Comparison of ENCODE assay signal across 16 mouse cellular contexts in the genomic region with DNA sequence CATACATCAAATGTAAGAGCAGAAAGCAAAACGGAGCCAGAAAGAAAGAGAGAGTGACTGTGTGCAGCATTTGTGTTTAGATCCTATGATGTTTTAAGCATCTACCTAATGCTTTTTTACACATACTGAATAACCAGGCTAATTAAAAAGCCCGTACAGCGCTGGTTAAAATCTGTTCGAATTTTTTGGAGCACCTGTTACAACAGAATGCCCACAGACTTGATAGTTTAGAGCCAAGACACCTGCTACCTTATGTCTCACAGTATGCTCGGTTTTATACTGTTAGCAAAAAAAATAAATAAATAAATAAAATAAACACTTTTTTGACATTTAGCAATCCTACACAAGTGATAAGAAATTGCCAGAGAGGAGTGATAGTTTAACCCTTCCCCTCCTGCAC.
"Had no signal": no experiment of that assay in that cellular context is flagged by ENCODE, and none has a peak within 500 bp of the region (broad histone marks: within the 10 kb centered on the region; RNA-seq: fewer than 3 reads in every experiment).

No protein-coding gene starts in this region.

- DNase-seq: kidney, adult 9 months; kidney, postnatal 14 days; kidney, postnatal 4 days; liver, embryonic 13.5 days; lung, adult 2 months; lung, postnatal 14 days; lung, postnatal 4 days; retina, postnatal 1 day; thymus, adult 18-20 months; thymus, postnatal 36 days had no signal

- H3K27ac ChIP-seq: layer of hippocampus, adult 2 months; limb, embryonic 10.5 days; limb, embryonic 13.5 days; liver, embryonic 13.5 days; midbrain, embryonic 12.5 days; midbrain, embryonic 15.5 days; neural tube, embryonic 13.5 days had no signal

- ATAC-seq: midbrain, embryonic 15.5 days had no signal

- H3K4me2 ChIP-seq: limb, embryonic 13.5 days; liver, embryonic 13.5 days; midbrain, embryonic 12.5 days; midbrain, embryonic 15.5 days; neural tube, embryonic 13.5 days had no signal

- H3K9me3 ChIP-seq: limb, embryonic 10.5 days; limb, embryonic 13.5 days; liver, embryonic 13.5 days; midbrain, embryonic 12.5 days; midbrain, embryonic 15.5 days; neural tube, embryonic 13.5 days had no signal

- H3K27me3 ChIP-seq: limb, embryonic 13.5 days; liver, embryonic 13.5 days; midbrain, embryonic 15.5 days; neural tube, embryonic 13.5 days had no signal

- H3K36me3 ChIP-seq: limb, embryonic 10.5 days; limb, embryonic 13.5 days; liver, embryonic 13.5 days; midbrain, embryonic 12.5 days; midbrain, embryonic 15.5 days; neural tube, embryonic 13.5 days had no signal

- H3K4me3 ChIP-seq: layer of hippocampus, adult 2 months; limb, embryonic 10.5 days; limb, embryonic 13.5 days; liver, embryonic 13.5 days; midbrain, embryonic 12.5 days; midbrain, embryonic 15.5 days; neural tube, embryonic 13.5 days had no signal

- H3K9ac ChIP-seq: limb, embryonic 13.5 days; liver, embryonic 13.5 days; midbrain, embryonic 12.5 days; midbrain, embryonic 15.5 days; neural tube, embryonic 13.5 days had no signal

- H3K4me1 ChIP-seq: limb, embryonic 13.5 days; midbrain, embryonic 12.5 days; midbrain, embryonic 15.5 days had no signal
